Mouse (Mus musculus) heart, adult 2 months (tissue): ENCODE results near the gene Mrtfa. TPM values are rescaled to one million over a fixed set of nuclear protein-coding genes. Genes with fewer than 3 reads are reported as not detected.

Experiments
- DNase-seq, 2 experiments: peaks; one replicate each; pipeline ENCODE4 v3.0.0; 2021
- H3K27ac ChIP-seq: fragments of 200-600 bp; 2 replicates; pipeline ENCODE4 v1.8.1; 2022
- H3K27me3 ChIP-seq: fragments of 200-500 bp; 2 replicates; pipeline ENCODE4 v1.6.1; 2012; ENCODE audit warnings: mild to moderate bottlenecking, low read length, inconsistent platforms, mixed read lengths; ENCODE audit not compliant: control insufficient read depth, insufficient read depth
- H3K36me3 ChIP-seq: fragments of 200-500 bp; 2 replicates; pipeline ENCODE4 v1.6.1; 2012; ENCODE audit warnings: low read length, inconsistent platforms; ENCODE audit not compliant: control insufficient read depth, insufficient read depth
- H3K4me1 ChIP-seq: fragments of 200-500 bp; 2 replicates; pipeline ENCODE4 v1.6.1; 2011; ENCODE audit warnings: low read length; ENCODE audit not compliant: control insufficient read depth, insufficient read depth
- H3K4me3 ChIP-seq: fragments of 200-600 bp; 2 replicates; pipeline ENCODE4 v1.8.1; 2022
- H3K79me2 ChIP-seq: fragments of 200-500 bp; replicated peaks from 2 replicates; pipeline ENCODE4 v1.6.1; 2012; ENCODE audit warnings: mild to moderate bottlenecking, inconsistent platforms, low read length, moderate library complexity, mixed read lengths; ENCODE audit not compliant: control insufficient read depth, insufficient read depth
- H3K9ac ChIP-seq: fragments of 200-500 bp; 2 replicates; pipeline ENCODE4 v1.6.1; 2012; ENCODE audit warnings: low read depth, mild to moderate bottlenecking, control low read depth, inconsistent platforms, low read length, mixed read lengths
- CTCF ChIP-seq: fragments of 200-600 bp; IDR thresholded peaks from 2 replicates; pipeline ENCODE4 v1.8.1; 2022; ENCODE audit warnings: antibody characterized with exemption, mild to moderate bottlenecking, moderate library complexity
- EP300 ChIP-seq: fragments of 200-500 bp; IDR thresholded peaks from 2 replicates; pipeline ENCODE4 v1.6.1; 2011; ENCODE audit warnings: low read depth, low read length, control low read depth; ENCODE audit not compliant: insufficient read depth
- POLR2A ChIP-seq: fragments of 200-500 bp; IDR thresholded peaks from 2 replicates; pipeline ENCODE4 v1.6.1; 2011; ENCODE audit warnings: mild to moderate bottlenecking, low read depth, low read length, control low read depth; ENCODE audit not compliant: insufficient read depth
- WGBS: fragments of 180-500 bp; shearing (Covaris S2); methylation state at CpG from one replicate; pipeline ENCODE4 v1.1.7; 2018; 5-methylcytosine and 5-hydroxymethylcytosine counted together
- intact Hi-C: fragments of 180-260 bp; cut with DNase I; formaldehyde crosslinking; loops from one replicate; pipeline ENCODE4 v1.15.1; 2025
- polyA plus RNA-seq: library from polyadenylated mRNA; depleted of rRNA; stranded (reverse); fragments of >200 nt; gene quantifications from 2 replicates; pipeline ENCODE4 v1.2.3, GENCODE M21; 2012
- total RNA-seq, 2 experiments: library from RNA; stranded (reverse); gene quantifications; 2 replicates each; pipeline ENCODE4 v1.2.3; 2021

The Mrtfa gene
- total and polyA plus RNA-seq, 3 experiments: 7.2 to 11.0 (median 9.0) TPM

GRCm38 (mm10) chr15:81077551-81077950, 113.0 kb downstream of the Mrtfa start:
- peaks cover 4% of the 10 kb centered on the region for H3K4me1 ChIP-seq
- H3K79me2 ChIP-seq: no peaks in the 10 kb centered on the region
- no peak overlapping the region for H3K9ac ChIP-seq
- 94% methylated on average over 4 of the region's 4 CpGs for WGBS
- H3K27ac ChIP-seq: no peak overlapping the region
- intact Hi-C loops: no loop called here
- H3K4me3 ChIP-seq: no peak overlapping the region
- peak; percentile 62 for TF ChIP-seq CTCF
- TF ChIP-seq POLR2A: no peak
- DNase-seq: no peak
- no peaks in the 10 kb centered on the region for H3K36me3 ChIP-seq
- no peaks in the 10 kb centered on the region for H3K27me3 ChIP-seq

GRCm38 (mm10) chr15:81074543-81074942, 116.0 kb downstream of the Mrtfa start:
- H3K27ac ChIP-seq: no peak overlapping the region
- 59% methylated on average over 1 of the region's 1 CpGs for WGBS
- DNase-seq: no peak
- H3K9ac ChIP-seq: no peak overlapping the region
- intact Hi-C loops: no loop called here
- no peaks in the 10 kb centered on the region for H3K36me3 ChIP-seq
- peaks cover 4% of the 10 kb centered on the region for H3K4me1 ChIP-seq
- no peak overlapping the region for H3K4me3 ChIP-seq
- no peak for TF ChIP-seq EP300
- TF ChIP-seq POLR2A: no peak
- no peak for TF ChIP-seq CTCF
- H3K79me2 ChIP-seq: no peaks in the 10 kb centered on the region
- no peaks in the 10 kb centered on the region for H3K27me3 ChIP-seq

- Histone ChIP-seq H3K4me1 (peaks cover 4% of the 10 kb centered on the region), H3K4me3 (no peak overlapping the region), H3K36me3 (no peaks in the 10 kb centered on the region), H3K79me2 (no peaks in the 10 kb centered on the region), H3K27ac (no peak overlapping the region), H3K27me3 (no peaks in the 10 kb centered on the region), H3K9ac (no peak overlapping the region)
- intact Hi-C loops: loop anchor here (2.0 kb wide), 1 partner anchor 125 kb away; no protein-coding TSS in a partner anchor
- TF ChIP-seq CTCF (no peak), EP300 (no peak), POLR2A (no peak)
- DNase-seq: peak in 1 of 2 experiments; percentile 23
- 47% methylated on average over 2 of the region's 2 CpGs for WGBS
Measured at GRCm38 (mm10) chr15:81073751-81074150, 116.8 kb downstream of the Mrtfa start.

DNA sequence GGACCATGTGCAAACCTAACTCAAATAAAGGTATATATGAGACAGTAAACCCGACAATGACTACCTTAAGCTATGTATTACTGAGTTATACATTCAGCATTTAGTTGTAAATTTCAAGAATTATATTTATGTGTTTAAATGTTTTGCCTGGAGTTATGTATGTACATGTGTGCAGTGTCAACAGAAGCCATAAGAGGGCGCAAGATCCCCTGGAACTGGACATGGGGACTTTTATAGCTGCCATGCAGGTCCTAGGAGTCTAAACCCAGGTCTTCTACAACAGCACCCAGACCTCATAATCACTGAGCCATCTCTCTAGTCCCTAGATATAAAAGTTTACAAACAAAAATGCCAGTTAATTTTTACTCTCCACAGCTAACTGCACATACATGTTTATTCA, 117.8 kb downstream of the Mrtfa start:
- Histone ChIP-seq H3K36me3 (no peaks in the 10 kb centered on the region), H3K79me2 (no peaks in the 10 kb centered on the region), H3K4me1 (peaks cover 4% of the 10 kb centered on the region), H3K9ac (no peak overlapping the region), H3K4me3 (no peak overlapping the region), H3K27ac (no peak overlapping the region), H3K27me3 (no peaks in the 10 kb centered on the region)
- peak; percentile 55 for TF ChIP-seq CTCF
- TF ChIP-seq EP300: no peak
- DNase-seq: no peak
- WGBS: 89% methylated on average over 2 of the region's 2 CpGs
- intact Hi-C loops: loop anchor here (2.0 kb wide), 1 partner anchor 126 kb away; no protein-coding TSS in a partner anchor

GRCm38 (mm10) chr15:81070470-81070869, 120.1 kb downstream of the Mrtfa start:
- Histone ChIP-seq H3K4me3 (no peak overlapping the region), H3K27me3 (no peaks in the 10 kb centered on the region), H3K36me3 (no peaks in the 10 kb centered on the region), H3K79me2 (no peaks in the 10 kb centered on the region), H3K4me1 (peaks cover 8% of the 10 kb centered on the region), H3K27ac (no peak overlapping the region), H3K9ac (no peak overlapping the region)
- WGBS: 51% methylated on average over 1 of the region's 1 CpGs
- TF ChIP-seq EP300: no peak
- no peak for TF ChIP-seq CTCF
- no peak for TF ChIP-seq POLR2A
- DNase-seq: no peak
- intact Hi-C loops: no loop called here

DNA sequence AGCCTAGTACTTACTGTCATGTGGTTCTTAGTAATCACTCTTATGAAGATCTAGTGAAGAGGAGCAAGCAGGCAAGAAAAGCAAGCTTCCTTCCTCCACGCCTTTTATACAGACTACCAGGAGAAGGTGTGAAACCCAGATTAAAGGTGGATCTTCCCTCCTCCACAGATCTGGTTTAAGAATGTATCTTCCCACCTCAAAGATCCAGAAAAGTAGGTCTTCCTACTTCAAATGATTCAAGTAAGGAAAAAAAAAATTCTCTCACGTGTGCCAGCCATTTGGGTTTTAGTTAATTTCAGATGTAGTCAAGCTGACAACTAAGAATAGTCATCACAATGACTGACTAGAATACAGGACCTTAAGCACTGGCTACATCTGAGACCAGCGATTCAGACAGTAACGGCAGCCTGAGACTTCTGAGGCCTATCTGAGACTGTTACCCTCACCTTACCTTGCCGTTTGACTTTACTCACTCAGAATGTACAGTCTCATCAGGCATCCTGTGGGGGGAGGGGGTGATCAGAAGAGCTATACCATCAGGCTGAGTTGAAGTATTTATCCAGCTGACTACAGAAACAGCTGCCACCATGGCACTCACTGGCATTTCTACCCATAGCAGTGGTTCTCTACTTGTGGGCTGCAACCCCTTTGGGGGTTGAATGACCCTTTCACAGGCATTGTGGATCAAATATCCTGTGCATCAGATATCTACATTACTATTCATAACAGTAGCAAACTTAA, 121.7 kb downstream of the Mrtfa start:
- Histone ChIP-seq H3K36me3 (no peaks in the 10 kb centered on the region), H3K79me2 (no peaks in the 10 kb centered on the region), H3K9ac (no peak overlapping the region), H3K27me3 (no peaks in the 10 kb centered on the region), H3K27ac (no peak overlapping the region), H3K4me1 (peaks cover 4% of the 10 kb centered on the region), H3K4me3 (no peak overlapping the region)
- whole genome bisulfite sequencing: 94% methylated on average over 5 of the region's 5 CpGs
- intact Hi-C loops: no loop called here
- no peak for DNase-seq
- TF ChIP-seq CTCF (no peak), EP300 (no peak), POLR2A (no peak)
